Mouse (Mus musculus): ENCODE results near the gene Kcna2.

- TF ChIP-seq CTCF (IDR thresholded peaks at IDR 0.05; ENCODE audit: borderline replicate concordance, extremely low read depth, insufficient read depth, insufficient read length) (no peak), POLR2A (IDR thresholded peaks at IDR 0.05; ENCODE audit: borderline replicate concordance, extremely low read depth, insufficient read depth, insufficient read length, poor library complexity, severe bottlenecking) (no peak)
These were observed 26.7 kb downstream of the Kcna2 start for GRCm38 (mm10) chr3:107127667-107128066.

Data from brain, embryonic 14.5 days (tissue).